Mouse (Mus musculus): ENCODE data around the gene Rbm42. TPM values are rescaled to one million over a fixed set of nuclear protein-coding genes. Genes with fewer than 3 reads are reported as not detected.

The Rbm42 gene
- total RNA-seq, 2 experiments from 2014 or later = 69.5 to 72.6 TPM

DNA sequence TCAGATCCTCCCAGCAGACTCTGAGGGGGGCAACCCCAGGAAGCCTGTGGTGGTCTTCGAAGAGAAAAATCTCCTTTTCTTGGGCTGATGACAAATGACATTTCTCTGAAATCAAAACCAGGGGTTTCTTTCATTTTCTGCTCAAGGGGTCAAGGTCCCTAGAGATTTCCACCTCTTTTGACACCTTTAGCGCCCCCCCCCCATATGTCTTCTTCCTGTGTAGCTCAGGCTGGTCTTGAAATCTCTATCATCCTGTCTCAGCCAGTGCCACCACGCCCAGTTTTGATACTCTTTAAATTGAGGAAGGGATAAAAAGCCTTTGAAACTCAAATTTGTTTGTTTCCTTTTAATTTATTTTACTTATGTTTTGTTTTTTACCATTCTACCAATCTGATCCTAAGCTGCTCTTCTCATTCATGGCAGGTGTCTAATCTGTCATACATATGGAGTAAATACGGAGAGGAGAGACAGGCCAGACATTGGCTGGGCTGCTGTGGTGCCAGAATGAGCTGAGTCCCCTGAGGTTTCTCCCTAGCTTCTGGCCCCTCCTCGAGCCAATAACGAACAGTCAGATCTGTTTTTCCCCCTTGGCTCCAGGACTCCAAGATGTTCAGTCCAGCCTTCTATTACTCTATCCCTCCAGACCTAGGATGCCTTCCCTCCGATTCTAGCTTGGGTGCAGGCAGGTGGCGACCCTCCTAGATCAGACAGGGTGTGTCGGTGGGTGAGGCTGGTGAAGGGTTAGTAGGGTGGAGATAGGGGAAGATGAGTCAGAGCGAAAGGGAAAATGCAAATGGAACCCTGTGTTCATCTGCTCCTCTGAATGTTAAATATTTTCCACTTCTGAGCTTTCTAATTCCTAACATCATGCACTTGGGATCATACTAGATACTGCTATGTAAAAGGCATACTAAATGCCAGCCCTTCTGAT is 56.3 kb downstream of the Rbm42 start:
- no peak for DNase-seq (ENCODE audit: low spot score in 2 of 2)
- Histone ChIP-seq H3K27ac (no peak overlapping the region), H3K4me3 (no peak overlapping the region)
- no peak for TF ChIP-seq CTCF (conservative IDR thresholded peaks at IDR 0.05)

DNA sequence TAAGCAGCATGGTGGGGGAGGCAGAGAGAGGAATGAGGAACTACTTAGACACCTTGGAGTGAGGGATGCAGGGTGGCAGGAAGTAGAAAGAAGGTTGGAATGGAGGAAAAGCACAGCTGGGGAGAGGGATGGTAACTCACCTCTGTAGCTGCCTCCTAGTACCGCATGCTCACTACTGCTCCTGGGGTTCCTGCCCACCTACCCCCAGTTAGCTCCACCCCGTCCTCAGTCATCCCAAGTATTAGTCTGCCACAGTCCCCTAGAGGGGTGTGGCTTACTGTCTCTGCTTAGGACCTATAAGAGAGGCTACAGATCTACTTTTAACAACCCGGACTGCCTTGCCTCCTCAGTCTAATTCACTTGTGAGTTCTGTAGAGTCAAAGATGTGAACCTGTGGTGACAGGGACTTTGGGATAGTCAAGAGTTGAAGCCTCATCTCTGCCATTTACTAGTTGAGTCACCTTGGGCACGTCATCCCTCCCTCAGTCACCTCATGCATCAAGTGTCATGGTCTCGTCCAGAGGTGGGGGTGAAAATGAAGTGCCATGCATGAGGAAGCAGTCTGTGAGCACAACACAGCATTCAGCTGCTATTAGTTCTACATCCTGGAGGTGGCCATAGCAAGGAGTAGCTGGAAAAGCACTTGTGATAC is 57.2 kb downstream of the Rbm42 start:
- no peak for DNase-seq (ENCODE audit: low spot score in 2 of 2)
- H3K27ac ChIP-seq = no peak overlapping the region

DNA sequence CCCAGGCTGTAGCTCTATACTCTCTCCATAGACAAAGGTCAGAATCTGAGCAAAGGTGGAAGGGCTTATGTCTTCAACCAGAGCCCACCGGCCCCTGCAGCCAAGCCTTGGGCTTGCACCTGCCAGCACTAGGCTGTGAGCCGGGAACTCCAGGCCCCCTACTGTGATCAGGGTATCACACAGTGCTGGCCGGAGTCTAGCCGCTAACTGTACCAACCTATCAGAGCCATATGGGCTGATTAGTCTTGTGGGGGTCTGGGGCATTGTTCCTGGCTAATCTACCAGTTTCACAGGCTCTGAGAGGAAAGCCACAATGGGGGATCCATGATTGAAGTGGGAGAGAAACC is 58.5 kb downstream of the Rbm42 start:
- no peak for TF ChIP-seq CTCF (conservative IDR thresholded peaks at IDR 0.05)
- H3K27ac ChIP-seq = no peak overlapping the region
- DNase-seq (ENCODE audit: low spot score in 2 of 2) = no peak
- no peak overlapping the region for H3K4me3 ChIP-seq

More for the DNA sequence above, 57.2 kb downstream of the Rbm42 start:
- no peak for TF ChIP-seq CTCF (conservative IDR thresholded peaks at IDR 0.05)
- H3K4me3 ChIP-seq = no peak overlapping the region

Other genes with a start within 250 kb of the Rbm42 start
- gene Tyrobp, start 236.6 kb downstream of the Rbm42 start, total RNA-seq (2021) = 10 to 100 TPM; 26.7 to 32.6 TPM
- gene Hcst, start 230.5 kb downstream of the Rbm42 start, total RNA-seq (2021) = 1 to 10 TPM in 1 of 2 experiments, not detected in 1; 1.5 TPM
- gene Nfkbid, start 228.6 kb downstream of the Rbm42 start, total RNA-seq (2021) = 1 to 10 TPM; 2.8 to 3.0 TPM
- 1,000 to 10,000 TPM; 1,283 to 1,305 TPM for gene Aplp1, start 204.8 kb downstream of the Rbm42 start, total RNA-seq (2021)
- gene Kirrel2, start 192.6 kb downstream of the Rbm42 start, total RNA-seq (2021) = 10 to 100 TPM; 15.0 to 20.4 TPM
- 1 to 10 TPM; 1.2 to 1.3 TPM for gene Nphs1, start 192.0 kb downstream of the Rbm42 start, total RNA-seq (2021)
- not detected for gene Prodh2, start 156.7 kb downstream of the Rbm42 start, total RNA-seq (2021)
- 100 to 1,000 TPM; 101 to 119 TPM for gene Arhgap33, start 115.3 kb downstream of the Rbm42 start, total RNA-seq (2021)
- 1 to 10 TPM; 2.7 to 4.8 TPM for gene Hspb6, start 98.1 kb downstream of the Rbm42 start, total RNA-seq (2021)
- 1 to 10 TPM; 4.0 to 4.1 TPM for gene Proser3, start 98.0 kb downstream of the Rbm42 start, total RNA-seq (2021)
- 10 to 100 TPM; 45.5 to 47.6 TPM for gene Lin37, start 90.5 kb downstream of the Rbm42 start, total RNA-seq (2021)
- gene U2af1l4, start 87.0 kb downstream of the Rbm42 start, total RNA-seq (2021) = 10 to 100 TPM; 71.4 to 90.8 TPM
- 10 to 100 TPM in 1 of 2 experiments, 1 to 10 TPM in 1; 9.0 to 11.4 TPM for gene Gm49396, start 87.0 kb downstream of the Rbm42 start, total RNA-seq (2021)
- gene Psenen, start 86.7 kb downstream of the Rbm42 start, total RNA-seq (2021) = 10 to 100 TPM; 79.9 to 92.3 TPM
- gene Igflr1, start 84.9 kb downstream of the Rbm42 start, total RNA-seq (2021) = 1 to 10 TPM; 6.4 to 6.5 TPM
- 10 to 100 TPM; 49.8 to 57.5 TPM for gene Kmt2b, start 61.6 kb downstream of the Rbm42 start, total RNA-seq (2021)
- gene Zbtb32, start 51.4 kb downstream of the Rbm42 start, total RNA-seq (2021) = not detected
- gene Upk1a, start 37.5 kb downstream of the Rbm42 start, total RNA-seq (2021) = under 1 TPM in 1 of 2 experiments, not detected in 1; 0.69 TPM
- gene Cox6b1, start 24.2 kb downstream of the Rbm42 start, total RNA-seq (2021) = 100 to 1,000 TPM; 552 to 568 TPM
- not detected for gene Etv2, start 14.5 kb downstream of the Rbm42 start, total RNA-seq (2021)
- gene Haus5, start 14.7 kb upstream of the Rbm42 start, total RNA-seq (2021) = 1 to 10 TPM; 6.6 to 6.8 TPM
- not detected for gene Pmis2, start 21.3 kb upstream of the Rbm42 start, total RNA-seq (2021)
- gene 2200002J24Rik, start 48.6 kb upstream of the Rbm42 start, total RNA-seq (2021) = not detected
- gene Atp4a, start 61.9 kb upstream of the Rbm42 start, total RNA-seq (2021) = under 1 TPM; 0.38 to 0.47 TPM
- gene Tmem147, start 79.2 kb upstream of the Rbm42 start, total RNA-seq (2021) = 100 to 1,000 TPM; 108 to 112 TPM
- not detected for gene Gapdhs, start 93.4 kb upstream of the Rbm42 start, total RNA-seq (2021)
- 1 to 10 TPM; 4.9 to 6.1 TPM for gene Sbsn, start 101.2 kb upstream of the Rbm42 start, total RNA-seq (2021)
- under 1 TPM; 0.56 to 1.00 TPM for gene Dmkn, start 113.4 kb upstream of the Rbm42 start, total RNA-seq (2021)
- gene Krtdap, start 137.6 kb upstream of the Rbm42 start, total RNA-seq (2021) = not detected
- gene Ffar2, start 173.5 kb upstream of the Rbm42 start, total RNA-seq (2021) = not detected
- not detected for gene Ffar3, start 205.9 kb upstream of the Rbm42 start, total RNA-seq (2021)
- gene Ffar1, start 211.2 kb upstream of the Rbm42 start, total RNA-seq (2021) = not detected
- gene Cd22, start 230.0 kb upstream of the Rbm42 start, total RNA-seq (2021) = not detected

Data from layer of hippocampus, adult 2 months (tissue).